Mouse (Mus musculus): ENCODE results near the gene Tbc1d2. TPM values are rescaled to one million over a fixed set of nuclear protein-coding genes. Genes with fewer than 3 reads are reported as not detected.
A peak's percentile ranks its signal among the peaks of the same experiment; 100 is the strongest.
"Not testable (repeated sequence)": the region's sequence is repeated elsewhere in the genome, so short reads cannot be mapped to it uniquely, and the experiment has no call there.

Gene Tbc1d2
- polyA plus RNA-seq, 1 experiment from 2014 or later = 1.1 TPM

DNA sequence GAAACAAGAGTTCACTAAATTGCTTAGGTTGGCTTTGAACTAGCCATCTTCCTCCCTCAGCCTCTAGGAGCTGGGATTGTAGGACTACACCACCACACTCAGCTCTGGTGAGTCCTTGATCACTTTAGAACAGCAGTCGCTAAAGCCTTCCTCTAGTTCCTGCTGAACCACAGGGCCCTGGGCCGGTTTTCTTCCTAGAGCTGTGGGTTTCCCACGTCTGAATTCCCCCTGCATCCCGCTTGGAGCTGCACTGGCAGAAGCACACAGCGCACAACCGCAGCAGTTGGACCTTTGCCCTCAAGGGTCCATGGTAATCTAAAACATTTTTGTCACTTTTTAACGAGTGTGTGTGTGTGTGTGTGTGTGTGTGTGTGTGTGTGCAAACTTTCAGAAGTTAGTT, 47.3 kb downstream of the Tbc1d2 start:
- Histone ChIP-seq H3K27me3 (ENCODE audit: control insufficient read depth, insufficient read depth, low read length) (peaks cover 23% of the 10 kb centered on the region), H3K4me2 (ENCODE audit: low read depth) (no peak overlapping the region), H3K36me3 (ENCODE audit: control insufficient read depth, insufficient read depth, low read length) (no peaks in the 10 kb centered on the region), H3K9me3 (ENCODE audit: control insufficient read depth, low read length) (no peaks in the 10 kb centered on the region), H3K4me1 (ENCODE audit: control insufficient read depth, insufficient read depth, low read length) (peaks cover 3% of the 10 kb centered on the region; the same call in 1 of the 2 replicates), H3K27ac (ENCODE audit: low read depth, low read length) (no peak overlapping the region), H3K4me3 (ENCODE audit: low read depth, low read length) (no peak overlapping the region), H3K9ac (ENCODE audit: low read length) (no peak overlapping the region)
- 66% methylated on average over 7 of the region's 7 CpGs for WGBS
- DNase-seq (ENCODE audit: low spot score) (no peak), ATAC-seq (ENCODE audit: insufficient read depth, low FRiP score, low TSS enrichment) (no peak)

DNA sequence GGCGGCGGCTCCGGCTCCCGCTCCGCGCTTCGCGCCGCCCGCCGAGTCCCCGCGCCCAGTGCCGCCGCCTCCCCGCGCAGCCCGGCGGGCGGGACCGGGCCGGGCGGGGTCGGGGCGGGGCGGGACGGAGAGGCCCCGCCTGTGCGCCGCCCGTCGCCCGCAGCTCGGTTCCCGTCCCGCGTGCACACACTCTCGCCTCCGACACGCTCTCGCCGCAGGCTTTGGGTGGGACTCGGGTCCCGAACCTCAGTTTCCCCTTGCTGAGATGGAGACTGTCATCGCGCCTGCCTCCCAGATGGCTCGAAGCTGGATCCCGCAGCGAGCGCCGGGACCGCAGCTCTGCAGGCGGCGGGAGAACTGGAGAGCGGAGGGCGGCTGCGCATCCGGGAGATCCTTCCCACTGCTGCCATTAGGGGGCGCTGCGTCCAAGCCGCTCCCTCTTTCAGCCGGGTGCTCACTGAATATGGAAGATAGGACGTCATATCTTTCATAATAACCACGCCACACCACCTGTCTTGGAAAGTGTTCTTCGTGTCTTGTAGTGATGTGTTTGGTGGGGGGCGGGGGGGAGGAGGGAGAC, 48.1 kb downstream of the Tbc1d2 start, which contains the start of gene Coro2a:
Gene Coro2a (minus strand): TSS at position 359 of the 580 bp plus-strand sequence.
- DNase-seq (ENCODE audit: low spot score) (peak; percentile 87), ATAC-seq (ENCODE audit: insufficient read depth, low FRiP score, low TSS enrichment) (peak; percentile 44)
- peaks cover 3% of the 10 kb centered on the region; the same call in 1 of the 2 replicates for H3K4me1 ChIP-seq (ENCODE audit: control insufficient read depth, insufficient read depth, low read length)
- peak within 1 kb of the TSS; percentile 99 for H3K4me2 ChIP-seq (ENCODE audit: low read depth)
- WGBS = under 1% methylated on average over 31 of the region's 66 CpGs
- peak within 1 kb of the TSS; percentile 63 for H3K4me3 ChIP-seq (ENCODE audit: low read depth, low read length)
- peaks cover 23% of the 10 kb centered on the region for H3K27me3 ChIP-seq (ENCODE audit: control insufficient read depth, insufficient read depth, low read length)
- H3K9ac ChIP-seq (ENCODE audit: low read length) = peak within 1 kb of the TSS; percentile 56
- no peaks in the 10 kb centered on the region for H3K9me3 ChIP-seq (ENCODE audit: control insufficient read depth, low read length)
- H3K27ac ChIP-seq (ENCODE audit: low read depth, low read length) = no peak within 1 kb of the TSS
- no peaks in the 10 kb centered on the region for H3K36me3 ChIP-seq (ENCODE audit: control insufficient read depth, insufficient read depth, low read length)

DNA sequence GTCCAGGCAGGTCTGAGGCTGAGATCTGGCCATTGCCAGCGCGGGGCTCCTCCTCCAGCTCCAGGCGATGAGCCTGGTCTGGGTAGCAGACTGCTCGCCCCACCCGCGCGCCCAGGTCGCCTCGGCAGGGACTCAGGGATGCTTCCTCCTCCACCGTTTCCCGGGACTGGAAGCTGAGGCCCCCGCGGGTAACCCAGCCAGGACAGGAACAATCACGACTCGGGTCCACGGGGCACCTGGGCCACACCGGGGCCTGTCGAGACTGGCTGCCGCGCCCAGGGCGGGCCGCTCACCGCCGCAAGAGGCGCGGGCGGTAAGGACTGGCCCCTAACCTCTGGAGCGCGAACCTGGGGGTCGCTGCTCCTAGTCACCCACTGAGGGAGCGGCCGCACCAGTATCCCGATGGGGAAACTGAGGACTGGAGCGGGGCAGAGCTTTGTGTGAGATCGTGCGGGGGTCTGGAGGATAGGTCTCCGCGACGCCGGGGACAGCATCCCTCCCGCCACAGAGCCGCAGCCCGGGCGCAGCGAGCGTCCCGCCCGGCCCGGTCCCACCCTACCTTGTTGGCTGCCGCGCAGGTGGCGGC, 48.7 kb downstream of the Tbc1d2 start:
- ATAC-seq (ENCODE audit: insufficient read depth, low FRiP score, low TSS enrichment) = peak; percentile 49
- Histone ChIP-seq H3K9ac (ENCODE audit: low read length) (peak overlapping the region; percentile 56), H3K27ac (ENCODE audit: low read depth, low read length) (no peak overlapping the region), H3K4me1 (ENCODE audit: control insufficient read depth, insufficient read depth, low read length) (peaks cover 3% of the 10 kb centered on the region; the same call in 1 of the 2 replicates), H3K27me3 (ENCODE audit: control insufficient read depth, insufficient read depth, low read length) (peaks cover 23% of the 10 kb centered on the region), H3K4me3 (ENCODE audit: low read depth, low read length) (peak overlapping the region; percentile 63), H3K36me3 (ENCODE audit: control insufficient read depth, insufficient read depth, low read length) (no peaks in the 10 kb centered on the region), H3K9me3 (ENCODE audit: control insufficient read depth, low read length) (no peaks in the 10 kb centered on the region), H3K4me2 (ENCODE audit: low read depth) (peak overlapping the region; percentile 99)
- WGBS = under 1% methylated on average over 47 of the region's 52 CpGs
- DNase-seq (ENCODE audit: low spot score) = peak; percentile 42

DNA sequence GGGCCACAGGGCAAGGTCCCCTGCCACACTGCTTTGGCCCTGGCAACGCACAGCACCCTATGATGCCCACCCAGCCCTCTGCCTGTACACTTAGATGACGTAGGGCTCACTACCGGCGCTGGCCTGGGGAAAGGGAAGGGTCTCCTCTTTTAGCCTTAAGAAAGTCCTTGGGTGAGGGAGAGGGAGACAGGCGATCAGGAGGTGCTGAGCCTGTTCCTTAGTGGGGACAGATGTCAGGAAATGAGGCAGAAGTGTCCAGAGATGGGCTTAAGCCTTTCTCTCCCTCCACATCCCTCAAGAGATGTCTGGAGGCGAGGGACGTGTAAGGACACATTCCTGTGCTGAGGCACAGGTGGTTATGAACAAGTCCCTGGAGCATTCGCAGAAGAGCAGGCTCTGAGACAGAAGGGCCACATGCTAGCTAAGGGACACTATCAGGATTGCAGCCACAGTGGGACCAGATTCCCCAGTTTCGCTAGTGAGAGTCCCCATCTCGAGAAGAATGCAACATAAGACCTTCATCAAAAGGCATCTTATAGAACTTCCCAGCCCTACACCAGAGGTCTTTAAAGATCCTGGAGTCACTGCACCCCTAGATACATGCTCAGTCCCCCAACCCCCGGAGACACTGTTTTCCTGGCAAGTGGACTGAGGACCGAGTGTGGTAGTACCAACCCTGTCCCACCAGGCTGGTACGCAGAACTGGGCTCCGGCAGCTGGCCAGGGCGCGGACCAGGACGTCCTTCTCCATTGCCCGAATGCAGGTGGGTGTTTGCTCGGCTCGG, 49.3 kb downstream of the Tbc1d2 start:
- H3K9me3 ChIP-seq (ENCODE audit: control insufficient read depth, low read length) = no peaks in the 10 kb centered on the region
- WGBS = 35% methylated on average over 20 of the region's 20 CpGs
- no peak for DNase-seq (ENCODE audit: low spot score)
- peak overlapping the region; percentile 99 for H3K4me2 ChIP-seq (ENCODE audit: low read depth)
- H3K27me3 ChIP-seq (ENCODE audit: control insufficient read depth, insufficient read depth, low read length) = peaks cover 23% of the 10 kb centered on the region
- H3K4me1 ChIP-seq (ENCODE audit: control insufficient read depth, insufficient read depth, low read length) = peaks cover 3% of the 10 kb centered on the region; the same call in 1 of the 2 replicates
- no peak for ATAC-seq (ENCODE audit: insufficient read depth, low FRiP score, low TSS enrichment)
- H3K4me3 ChIP-seq (ENCODE audit: low read depth, low read length) = peak overlapping the region; percentile 63
- H3K36me3 ChIP-seq (ENCODE audit: control insufficient read depth, insufficient read depth, low read length) = no peaks in the 10 kb centered on the region
- peak overlapping the region; percentile 56 for H3K9ac ChIP-seq (ENCODE audit: low read length)
- H3K27ac ChIP-seq (ENCODE audit: low read depth, low read length) = no peak overlapping the region

DNA sequence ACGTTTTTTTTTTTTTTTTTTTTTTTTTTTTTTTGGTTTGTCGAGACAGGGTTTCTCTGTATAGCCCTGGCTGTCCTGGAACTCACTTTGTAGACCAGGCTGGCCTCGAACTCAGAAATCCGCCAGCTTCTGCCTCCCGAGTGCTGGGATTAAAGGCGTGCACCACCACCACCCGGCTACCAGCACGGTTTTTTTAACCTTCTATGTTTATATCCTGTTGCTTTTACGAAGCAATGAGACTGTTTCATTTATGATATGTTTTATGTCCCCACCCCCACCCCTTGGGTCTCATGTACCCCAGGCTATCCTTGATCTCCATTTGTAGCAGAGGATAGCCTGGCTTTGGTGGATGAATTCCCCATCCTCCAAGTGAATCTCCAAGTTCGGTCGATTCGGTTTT, 50.4 kb downstream of the Tbc1d2 start:
- H3K4me1 ChIP-seq (ENCODE audit: control insufficient read depth, insufficient read depth, low read length); H3K9me3 ChIP-seq (ENCODE audit: control insufficient read depth, low read length); H3K9ac ChIP-seq (ENCODE audit: low read length); DNase-seq (ENCODE audit: low spot score); H3K4me3 ChIP-seq (ENCODE audit: low read depth, low read length); H3K4me2 ChIP-seq (ENCODE audit: low read depth); H3K36me3 ChIP-seq (ENCODE audit: control insufficient read depth, insufficient read depth, low read length); H3K27ac ChIP-seq (ENCODE audit: low read depth, low read length); ATAC-seq (ENCODE audit: insufficient read depth, low FRiP score, low TSS enrichment): not testable (repeated sequence)
- H3K27me3 ChIP-seq (ENCODE audit: control insufficient read depth, insufficient read depth, low read length) = peaks cover 23% of the 10 kb centered on the region
- WGBS = 79% methylated on average over 12 of the region's 12 CpGs

DNA sequence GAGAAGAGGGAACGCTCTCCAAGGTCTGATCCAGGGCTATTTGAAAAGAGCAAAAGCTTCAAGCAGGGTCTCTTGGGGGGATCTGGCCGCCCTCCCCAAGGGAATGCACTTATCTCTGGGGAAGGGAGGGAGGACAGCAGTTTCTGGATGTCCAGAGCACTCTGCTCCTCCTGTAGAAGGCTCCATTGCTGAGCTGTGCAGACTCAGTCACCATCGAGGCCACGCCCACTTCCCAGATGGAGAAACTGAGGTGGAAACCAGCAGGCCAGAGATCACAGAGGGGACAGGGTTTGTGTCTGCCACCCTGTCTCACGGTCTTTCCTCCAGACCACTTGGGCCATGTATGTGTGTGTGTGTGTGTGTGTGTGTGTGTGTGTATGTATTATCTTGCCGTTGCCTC, 51.0 kb downstream of the Tbc1d2 start:
- Histone ChIP-seq H3K4me1 (ENCODE audit: control insufficient read depth, insufficient read depth, low read length) (peaks cover 3% of the 10 kb centered on the region; the same call in 1 of the 2 replicates), H3K9ac (ENCODE audit: low read length) (no peak overlapping the region), H3K4me2 (ENCODE audit: low read depth) (no peak overlapping the region), H3K36me3 (ENCODE audit: control insufficient read depth, insufficient read depth, low read length) (no peaks in the 10 kb centered on the region), H3K27ac (ENCODE audit: low read depth, low read length) (no peak overlapping the region), H3K27me3 (ENCODE audit: control insufficient read depth, insufficient read depth, low read length) (peaks cover 23% of the 10 kb centered on the region), H3K9me3 (ENCODE audit: control insufficient read depth, low read length) (no peaks in the 10 kb centered on the region), H3K4me3 (ENCODE audit: low read depth, low read length) (no peak overlapping the region)
- DNase-seq (ENCODE audit: low spot score) (no peak), ATAC-seq (ENCODE audit: insufficient read depth, low FRiP score, low TSS enrichment) (no peak)
- 74% methylated on average over 6 of the region's 6 CpGs for WGBS

DNA sequence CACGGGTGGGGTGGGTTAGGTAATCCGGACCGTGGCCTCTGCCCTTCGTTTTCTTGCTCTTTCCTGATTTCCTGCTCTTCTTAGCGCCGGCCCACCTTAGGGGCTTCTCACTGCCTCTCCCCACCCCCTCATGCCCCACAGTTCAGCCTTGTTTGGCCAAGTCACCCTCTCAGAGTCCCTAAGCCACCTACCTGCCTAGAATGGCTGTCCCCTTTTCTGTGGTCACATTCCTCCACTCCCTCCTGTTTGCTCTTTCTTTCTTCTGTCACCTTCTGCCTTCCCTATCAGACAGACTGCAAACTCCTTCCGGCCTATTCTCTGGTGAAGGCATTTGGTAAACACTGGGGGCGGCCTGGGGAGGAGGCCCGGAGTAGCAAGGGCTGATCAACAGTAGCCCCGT, 51.9 kb downstream of the Tbc1d2 start:
- DNase-seq (ENCODE audit: low spot score) = no peak
- no peak overlapping the region for H3K9ac ChIP-seq (ENCODE audit: low read length)
- WGBS = 63% methylated on average over 10 of the region's 10 CpGs
- no peaks in the 10 kb centered on the region for H3K9me3 ChIP-seq (ENCODE audit: control insufficient read depth, low read length)
- H3K27ac ChIP-seq (ENCODE audit: low read depth, low read length) = no peak overlapping the region
- no peak for ATAC-seq (ENCODE audit: insufficient read depth, low FRiP score, low TSS enrichment)
- no peak overlapping the region for H3K4me2 ChIP-seq (ENCODE audit: low read depth)
- peaks cover 3% of the 10 kb centered on the region; the same call in 1 of the 2 replicates for H3K4me1 ChIP-seq (ENCODE audit: control insufficient read depth, insufficient read depth, low read length)
- peaks cover 23% of the 10 kb centered on the region for H3K27me3 ChIP-seq (ENCODE audit: control insufficient read depth, insufficient read depth, low read length)
- no peaks in the 10 kb centered on the region for H3K36me3 ChIP-seq (ENCODE audit: control insufficient read depth, insufficient read depth, low read length)
- H3K4me3 ChIP-seq (ENCODE audit: low read depth, low read length) = no peak overlapping the region

DNA sequence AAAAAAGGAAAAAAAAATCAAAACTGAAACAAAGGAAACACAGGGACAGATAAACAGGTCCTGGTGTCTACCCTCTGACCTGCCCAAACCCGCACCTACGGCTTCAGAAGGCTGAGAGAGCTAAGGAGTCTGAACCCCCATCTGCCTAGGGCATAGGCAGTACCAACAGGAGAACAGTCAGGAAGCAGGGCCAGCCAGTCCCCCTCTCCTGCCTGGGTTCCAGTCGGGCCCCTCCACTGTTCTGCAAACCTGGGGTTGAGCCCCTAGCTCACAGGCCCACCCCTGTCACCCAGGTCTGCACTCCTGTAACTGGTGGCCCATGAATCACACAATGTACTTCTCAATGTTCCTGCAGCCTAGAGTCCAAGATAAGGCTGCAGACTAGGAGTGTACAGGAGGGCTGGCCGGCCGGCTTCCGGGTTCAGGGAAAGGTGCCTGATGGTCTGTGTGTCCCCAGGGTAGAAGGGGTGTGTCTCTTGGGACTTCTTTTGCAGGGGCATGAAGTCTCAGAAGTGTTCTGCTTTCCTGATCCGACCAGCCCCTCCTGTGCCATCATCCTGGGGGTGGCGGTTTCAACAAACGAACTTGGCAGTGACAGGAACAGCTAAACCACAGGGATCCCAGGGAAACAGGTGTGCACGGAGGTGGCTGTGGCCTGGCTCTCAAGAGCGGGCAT, 52.6 kb downstream of the Tbc1d2 start:
- Histone ChIP-seq H3K9me3 (ENCODE audit: control insufficient read depth, low read length) (no peaks in the 10 kb centered on the region), H3K9ac (ENCODE audit: low read length) (no peak overlapping the region), H3K4me3 (ENCODE audit: low read depth, low read length) (no peak overlapping the region), H3K36me3 (ENCODE audit: control insufficient read depth, insufficient read depth, low read length) (no peaks in the 10 kb centered on the region), H3K27me3 (ENCODE audit: control insufficient read depth, insufficient read depth, low read length) (peaks cover 23% of the 10 kb centered on the region), H3K4me2 (ENCODE audit: low read depth) (no peak overlapping the region), H3K4me1 (ENCODE audit: control insufficient read depth, insufficient read depth, low read length) (peaks cover 3% of the 10 kb centered on the region; the same call in 1 of the 2 replicates), H3K27ac (ENCODE audit: low read depth, low read length) (no peak overlapping the region)
- ATAC-seq (ENCODE audit: insufficient read depth, low FRiP score, low TSS enrichment) (no peak), DNase-seq (ENCODE audit: low spot score) (no peak)
- 81% methylated on average over 11 of the region's 11 CpGs for WGBS

All from neural tube, embryonic 11.5 days (tissue).